Mouse (Mus musculus) heart, embryonic 16.5 days (tissue): ENCODE measurements around the gene Pfdn5. TPM values are rescaled to one million over a fixed set of nuclear protein-coding genes. Genes with fewer than 3 reads are reported as not detected.

ENCODE experiments used
- ATAC-seq: fragments of 200-750 bp; cut with Nextera tagmentation; replicated peaks from 2 replicates; pipeline ENCODE4 v1.8.0; 2017; ENCODE audit warnings: moderate number of reproducible peaks; ENCODE audit not compliant: insufficient read depth, low FRiP score; ENCODE audit errors: extremely low read depth
- H3K27ac ChIP-seq: fragments of 300-500 bp; sonication (generic); 2 replicates; pipeline ENCODE4 v1.5.1; 2014; ENCODE audit warnings: mild to moderate bottlenecking, low read length, control low read depth, moderate library complexity
- H3K27me3 ChIP-seq: fragments of 300-500 bp; sonication (generic); 2 replicates; pipeline ENCODE4 v1.6.1; 2014; ENCODE audit warnings: low read length, mixed read lengths; ENCODE audit not compliant: control insufficient read depth, insufficient read depth
- H3K36me3 ChIP-seq: fragments of 300-500 bp; sonication (generic); 2 replicates; pipeline ENCODE4 v1.6.1; 2014; ENCODE audit not compliant: control insufficient read depth, insufficient read depth
- H3K4me1 ChIP-seq: fragments of 300-500 bp; sonication (generic); 2 replicates; pipeline ENCODE4 v1.6.1; 2014; ENCODE audit warnings: low read length, mixed read lengths; ENCODE audit not compliant: control insufficient read depth, insufficient read depth
- H3K4me2 ChIP-seq: fragments of 300-500 bp; sonication (generic); 2 replicates; pipeline ENCODE4 v1.6.1; 2014; ENCODE audit warnings: low read depth, mild to moderate bottlenecking, control low read depth, low read length
- H3K4me3 ChIP-seq: fragments of 300-500 bp; sonication (generic); 2 replicates; pipeline ENCODE4 v1.5.1; 2014; ENCODE audit warnings: mild to moderate bottlenecking, control low read depth, low read length
- H3K9ac ChIP-seq: fragments of 300-500 bp; sonication (generic); 2 replicates; pipeline ENCODE4 v1.6.1; 2014; ENCODE audit warnings: low read length, control low read depth
- H3K9me3 ChIP-seq: fragments of 300-500 bp; sonication (generic); replicated peaks from 2 replicates; pipeline ENCODE4 v1.6.1; 2016; ENCODE audit warnings: low read length; ENCODE audit not compliant: control insufficient read depth
- WGBS: fragments of 180-500 bp; shearing (Covaris S2); extraction: QIAGEN DNeasy Blood & Tissue Kit; methylation state at CpG from one replicate; pipeline ENCODE4 v1.1.7; 2014; 5-methylcytosine and 5-hydroxymethylcytosine counted together
- polyA plus RNA-seq: library from polyadenylated mRNA; unstranded; fragments of >200 nt; fragmentation: Nextera tagmentation; extraction: Ambion mirVana; gene quantifications from 2 replicates; pipeline ENCODE4 v1.2.1, GENCODE M21; 2015

Pfdn5 gene
- 274 and 277 TPM in 2 replicates for polyA plus RNA-seq

GRCm38 (mm10) chr15:102326022-102326576 is at the start of gene Pfdn5:
Pfdn5 (plus strand) TSS chr15:102326116.
- H3K27ac ChIP-seq = peak within 1 kb of the TSS; percentile 81
- WGBS = under 1% methylated on average over 40 of the region's 40 CpGs

GRCm38 (mm10) chr15:102278726-102279091 is 47.2 kb upstream of the Pfdn5 start:
- Histone ChIP-seq H3K4me3 (peak overlapping the region; percentile 95), H3K36me3 (peaks cover 8% of the 10 kb centered on the region), H3K9me3 (no peaks in the 10 kb centered on the region), H3K4me1 (peaks cover 13% of the 10 kb centered on the region), H3K4me2 (peak overlapping the region; percentile 83), H3K9ac (peak overlapping the region; percentile 94), H3K27ac (peak overlapping the region; percentile 90), H3K27me3 (no peaks in the 10 kb centered on the region)
- ATAC-seq = no peak
- WGBS = 32% methylated on average over 7 of the region's 7 CpGs

More at GRCm38 (mm10) chr15:102326022-102326576, at the start of gene Pfdn5:
- peak; percentile 91 for ATAC-seq
- Histone ChIP-seq H3K4me2 (peak within 1 kb of the TSS; percentile 92), H3K9me3 (no peaks in the 10 kb centered on the region), H3K4me3 (peak within 1 kb of the TSS; percentile 67), H3K4me1 (peaks cover 11% of the 10 kb centered on the region), H3K27me3 (no peaks in the 10 kb centered on the region), H3K36me3 (peaks cover 32% of the 10 kb centered on the region), H3K9ac (peak within 1 kb of the TSS; percentile 75)

- Histone ChIP-seq H3K4me2 (peak within 1 kb of the TSS; percentile 83), H3K4me3 (peak within 1 kb of the TSS; percentile 95), H3K27ac (peak within 1 kb of the TSS; percentile 90), H3K36me3 (peaks cover 8% of the 10 kb centered on the region), H3K9me3 (no peaks in the 10 kb centered on the region), H3K9ac (peak within 1 kb of the TSS; percentile 94), H3K27me3 (no peaks in the 10 kb centered on the region), H3K4me1 (peaks cover 13% of the 10 kb centered on the region)
- under 1% methylated on average over 65 of the region's 65 CpGs for WGBS
- ATAC-seq = peak; percentile 94
Observed at GRCm38 (mm10) chr15:102279092-102279782, 46.7 kb upstream of the Pfdn5 start, which contains the start of gene Mfsd5. Mfsd5 (plus strand) TSS chr15:102279454.

GRCm38 (mm10) chr15:102279783-102280520 is 46.0 kb upstream of the Pfdn5 start:
- H3K36me3 ChIP-seq = peaks cover 8% of the 10 kb centered on the region
- peak overlapping the region; percentile 94 for H3K9ac ChIP-seq
- WGBS = 24% methylated on average over 13 of the region's 13 CpGs
- no peaks in the 10 kb centered on the region for H3K9me3 ChIP-seq
- peak overlapping the region; percentile 90 for H3K27ac ChIP-seq
- peak overlapping the region; percentile 95 for H3K4me3 ChIP-seq
- H3K27me3 ChIP-seq = no peaks in the 10 kb centered on the region
- H3K4me2 ChIP-seq = peak overlapping the region; percentile 83
- ATAC-seq = peak; percentile 43
- peaks cover 13% of the 10 kb centered on the region for H3K4me1 ChIP-seq

- H3K4me2 ChIP-seq = no peak overlapping the region
- ATAC-seq = no peak
Observed at GRCm38 (mm10) chr15:102280623-102281022, 45.3 kb upstream of the Pfdn5 start.

GRCm38 (mm10) chr15:102282463-102283292 is 43.2 kb upstream of the Pfdn5 start:
- Histone ChIP-seq H3K9ac (no peak overlapping the region), H3K36me3 (peaks cover 8% of the 10 kb centered on the region), H3K4me2 (no peak overlapping the region), H3K27ac (no peak overlapping the region), H3K9me3 (no peaks in the 10 kb centered on the region), H3K4me3 (no peak overlapping the region), H3K4me1 (peaks cover 13% of the 10 kb centered on the region), H3K27me3 (no peaks in the 10 kb centered on the region)
- ATAC-seq = no peak
- 71% methylated on average over 8 of the region's 8 CpGs for WGBS

More at GRCm38 (mm10) chr15:102280623-102281022, 45.3 kb upstream of the Pfdn5 start:
- Histone ChIP-seq H3K4me1 (peaks cover 13% of the 10 kb centered on the region), H3K4me3 (no peak overlapping the region), H3K27ac (no peak overlapping the region), H3K36me3 (peaks cover 8% of the 10 kb centered on the region), H3K9ac (no peak overlapping the region), H3K9me3 (no peaks in the 10 kb centered on the region), H3K27me3 (no peaks in the 10 kb centered on the region)
- WGBS = 93% methylated on average over 19 of the region's 19 CpGs

- 51% methylated on average over 3 of the region's 3 CpGs for WGBS
- no peak for ATAC-seq
- no peak overlapping the region for H3K27ac ChIP-seq
- no peaks in the 10 kb centered on the region for H3K9me3 ChIP-seq
- peaks cover 11% of the 10 kb centered on the region for H3K4me1 ChIP-seq
- no peak overlapping the region for H3K4me2 ChIP-seq
- H3K4me3 ChIP-seq = no peak overlapping the region
- H3K9ac ChIP-seq = no peak overlapping the region
- peaks cover 8% of the 10 kb centered on the region for H3K36me3 ChIP-seq
- no peaks in the 10 kb centered on the region for H3K27me3 ChIP-seq
Observed at GRCm38 (mm10) chr15:102283648-102284047, 42.3 kb upstream of the Pfdn5 start.

- no peaks in the 10 kb centered on the region for H3K9me3 ChIP-seq
- H3K9ac ChIP-seq = no peak overlapping the region
- H3K4me3 ChIP-seq = no peak overlapping the region
- ATAC-seq = no peak
- no peak overlapping the region for H3K27ac ChIP-seq
- no peaks in the 10 kb centered on the region for H3K4me1 ChIP-seq
- H3K27me3 ChIP-seq = no peaks in the 10 kb centered on the region
- H3K4me2 ChIP-seq = no peak overlapping the region
- no peaks in the 10 kb centered on the region for H3K36me3 ChIP-seq
Observed at GRCm38 (mm10) chr15:102287395-102287794, 38.5 kb upstream of the Pfdn5 start.
